Mouse (Mus musculus) hindbrain, embryonic 13.5 days (tissue): ENCODE data around the gene 4930402H24Rik. TPM values are rescaled to one million over a fixed set of nuclear protein-coding genes. Genes with fewer than 3 reads are reported as not detected.
"Not testable (repeated sequence)": the region's sequence is repeated elsewhere in the genome, so short reads cannot be mapped to it uniquely, and the experiment has no call there.

Source experiments
- ATAC-seq: fragments of 200-750 bp; cut with Nextera tagmentation; 2 replicates; pipeline ENCODE4 v1.8.0; 2017; ENCODE audit warnings: moderate TSS enrichment; ENCODE audit not compliant: low FRiP score
- H3K27ac ChIP-seq: fragments of 300-500 bp; sonication (generic); 2 replicates; pipeline ENCODE4 v1.5.1; 2015; ENCODE audit warnings: inconsistent platforms, mild to moderate bottlenecking, moderate library complexity
- H3K27me3 ChIP-seq: fragments of 300-500 bp; sonication (generic); 2 replicates; pipeline ENCODE4 v1.6.1; 2015; ENCODE audit warnings: mild to moderate bottlenecking, inconsistent platforms
- H3K36me3 ChIP-seq: fragments of 300-500 bp; sonication (generic); 2 replicates; pipeline ENCODE4 v1.6.1; 2015; ENCODE audit warnings: mild to moderate bottlenecking, inconsistent platforms
- H3K4me1 ChIP-seq: fragments of 300-500 bp; sonication (generic); replicated peaks from 2 replicates; pipeline ENCODE4 v1.6.1; 2015; ENCODE audit warnings: inconsistent platforms
- H3K4me2 ChIP-seq: fragments of 300-500 bp; sonication (generic); 2 replicates; pipeline ENCODE4 v1.6.1; 2015; ENCODE audit warnings: inconsistent platforms, mild to moderate bottlenecking, moderate library complexity
- H3K4me3 ChIP-seq: fragments of 300-500 bp; sonication (generic); 2 replicates; pipeline ENCODE4 v1.5.1; 2015; ENCODE audit warnings: mild to moderate bottlenecking, inconsistent platforms
- H3K9ac ChIP-seq: fragments of 300-500 bp; sonication (generic); 2 replicates; pipeline ENCODE4 v1.6.1; 2015; ENCODE audit warnings: mild to moderate bottlenecking, inconsistent platforms
- H3K9me3 ChIP-seq: fragments of 300-500 bp; sonication (generic); 2 replicates; pipeline ENCODE4 v1.6.1; 2016; ENCODE audit warnings: inconsistent platforms
- WGBS: fragments of 180-500 bp; shearing (Covaris S2); methylation state at CpG from one replicate; pipeline ENCODE4 v1.1.7; 2015; 5-methylcytosine and 5-hydroxymethylcytosine counted together
- polyA plus RNA-seq: library from polyadenylated mRNA; unstranded; fragments of >200 nt; fragmentation: Nextera tagmentation; extraction: Ambion mirVana; gene quantifications from 2 replicates; pipeline ENCODE4 v1.2.1, GENCODE M21; 2015

The 4930402H24Rik gene
- polyA plus RNA-seq, 1 experiment from 2014 or later: 96.1 TPM

DNA sequence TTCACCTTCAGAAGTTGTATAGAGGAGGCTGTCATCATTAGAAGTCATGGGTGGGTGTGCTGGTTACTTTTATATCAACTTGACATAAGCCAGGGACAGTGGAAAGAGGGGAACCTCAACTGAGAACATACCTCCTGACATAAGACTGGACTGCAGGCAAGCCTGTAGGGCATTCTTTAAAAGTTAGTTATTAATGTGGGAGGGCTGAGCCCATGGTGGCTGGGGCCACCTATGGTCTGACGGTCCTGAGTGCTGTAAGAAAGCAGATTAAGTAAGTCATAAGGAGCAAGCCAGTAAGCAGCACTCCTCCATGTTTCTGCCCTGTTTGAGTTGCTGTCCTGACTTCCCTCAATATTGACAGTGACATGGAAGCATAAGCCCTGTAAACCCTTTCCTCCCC is 77.5 kb downstream of the 4930402H24Rik start:
- peaks cover 40% of the 10 kb centered on the region for H3K36me3 ChIP-seq
- H3K9ac ChIP-seq: no peak overlapping the region
- H3K27ac ChIP-seq: no peak overlapping the region
- H3K9me3 ChIP-seq: no peaks in the 10 kb centered on the region
- peaks cover 14% of the 10 kb centered on the region for H3K4me1 ChIP-seq
- no peaks in the 10 kb centered on the region for H3K27me3 ChIP-seq
- 94% methylated on average over 1 of the region's 1 CpGs for WGBS
- ATAC-seq: no peak
- no peak overlapping the region for H3K4me2 ChIP-seq
- H3K4me3 ChIP-seq: no peak overlapping the region

DNA sequence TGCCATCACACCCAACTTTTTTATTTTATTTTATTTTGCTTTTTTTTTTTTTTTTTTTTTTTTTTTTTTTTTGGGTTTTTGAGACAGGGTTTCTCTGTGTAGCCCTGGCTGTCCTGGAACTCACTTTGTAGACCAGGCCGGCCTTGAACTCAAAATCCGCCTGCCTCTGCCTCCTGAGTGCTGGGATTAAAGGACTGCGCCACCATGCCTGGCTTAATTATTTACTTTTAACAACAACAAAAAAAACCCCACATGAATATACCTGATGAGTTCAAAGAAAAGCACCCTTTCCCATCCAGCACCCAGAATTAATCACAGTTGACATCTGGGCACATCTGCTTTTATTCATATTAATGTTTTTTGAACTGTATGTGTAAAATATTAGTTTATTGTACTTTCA is 78.1 kb downstream of the 4930402H24Rik start:
- not testable (repeated sequence) for H3K4me2 ChIP-seq, H3K27me3 ChIP-seq, H3K9me3 ChIP-seq, ATAC-seq, H3K4me3 ChIP-seq, H3K9ac ChIP-seq, H3K27ac ChIP-seq
- peaks cover 40% of the 10 kb centered on the region for H3K36me3 ChIP-seq
- H3K4me1 ChIP-seq: peaks cover 10% of the 10 kb centered on the region
- WGBS: 90% methylated on average over 3 of the region's 3 CpGs

DNA sequence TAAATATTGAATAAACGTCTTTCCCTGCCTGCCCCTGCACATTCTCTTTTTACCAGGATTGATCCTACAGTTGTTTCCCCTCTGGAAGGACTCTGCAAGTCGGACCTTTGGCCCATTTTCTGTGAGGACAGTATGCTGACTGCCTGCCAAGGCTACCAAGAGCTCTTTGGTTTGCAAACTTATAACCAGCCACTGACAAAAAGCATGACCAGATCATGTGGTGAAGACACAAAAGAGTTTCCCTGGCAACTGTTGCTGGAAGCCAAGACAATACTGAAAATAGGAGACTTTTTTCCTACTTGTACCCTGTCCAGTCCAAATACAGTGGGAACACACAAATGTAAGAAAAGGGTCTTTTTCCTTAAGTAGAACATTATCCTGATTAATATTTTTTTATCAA is 78.8 kb downstream of the 4930402H24Rik start:
- Histone ChIP-seq H3K27me3 (no peaks in the 10 kb centered on the region), H3K27ac (no peak overlapping the region), H3K4me3 (no peak overlapping the region), H3K36me3 (peaks cover 41% of the 10 kb centered on the region), H3K9me3 (no peaks in the 10 kb centered on the region), H3K4me1 (peaks cover 8% of the 10 kb centered on the region), H3K9ac (no peak overlapping the region), H3K4me2 (no peak overlapping the region)
- 21% methylated on average over 2 of the region's 2 CpGs for WGBS
- peak; percentile 74 for ATAC-seq

DNA sequence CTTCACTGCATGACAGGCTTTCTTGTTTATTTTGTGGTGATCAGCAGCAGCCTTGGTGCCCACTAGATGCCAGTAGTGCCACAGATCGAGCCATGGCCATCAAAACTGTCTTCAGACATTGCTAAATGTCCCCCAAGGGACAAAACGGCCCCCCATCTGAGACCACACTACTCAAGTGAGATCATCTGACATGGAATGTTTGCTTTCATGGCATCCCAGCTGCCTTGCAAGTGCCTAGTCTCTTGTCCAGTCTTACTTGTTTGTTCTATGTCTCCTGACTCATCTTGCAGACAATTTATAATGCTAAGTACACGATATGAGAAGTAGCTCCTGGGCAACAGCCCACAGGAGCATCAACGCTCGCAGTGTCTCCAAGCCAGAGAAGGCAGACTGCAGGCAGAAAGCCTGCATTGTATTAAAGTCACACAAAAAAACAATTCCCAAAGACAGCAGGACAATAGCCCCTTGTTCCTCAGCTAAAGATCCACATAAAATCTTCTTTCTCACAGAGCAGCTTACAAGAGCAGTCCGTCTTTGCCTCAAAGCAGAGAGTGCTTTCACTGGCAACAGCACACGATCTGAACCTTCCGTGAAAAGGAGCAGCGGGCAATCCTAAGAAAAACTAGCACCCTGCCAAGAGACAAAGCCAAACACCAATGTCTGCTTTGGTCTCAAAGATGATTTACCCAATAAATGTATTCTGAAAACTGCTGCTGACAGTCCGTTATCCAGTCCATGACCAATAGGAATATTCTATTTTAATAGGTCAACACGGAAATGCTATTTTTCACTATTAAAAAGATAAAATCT is 87.2 kb downstream of the 4930402H24Rik start:
- no peaks in the 10 kb centered on the region for H3K27me3 ChIP-seq
- no peak overlapping the region for H3K9ac ChIP-seq
- H3K4me1 ChIP-seq: peaks cover 6% of the 10 kb centered on the region
- H3K4me3 ChIP-seq: no peak overlapping the region
- H3K4me2 ChIP-seq: no peak overlapping the region
- peaks cover 68% of the 10 kb centered on the region for H3K36me3 ChIP-seq
- peak overlapping the region; percentile 69 for H3K27ac ChIP-seq
- peak; percentile 71 for ATAC-seq
- 20% methylated on average over 11 of the region's 11 CpGs for WGBS
- no peaks in the 10 kb centered on the region for H3K9me3 ChIP-seq

DNA sequence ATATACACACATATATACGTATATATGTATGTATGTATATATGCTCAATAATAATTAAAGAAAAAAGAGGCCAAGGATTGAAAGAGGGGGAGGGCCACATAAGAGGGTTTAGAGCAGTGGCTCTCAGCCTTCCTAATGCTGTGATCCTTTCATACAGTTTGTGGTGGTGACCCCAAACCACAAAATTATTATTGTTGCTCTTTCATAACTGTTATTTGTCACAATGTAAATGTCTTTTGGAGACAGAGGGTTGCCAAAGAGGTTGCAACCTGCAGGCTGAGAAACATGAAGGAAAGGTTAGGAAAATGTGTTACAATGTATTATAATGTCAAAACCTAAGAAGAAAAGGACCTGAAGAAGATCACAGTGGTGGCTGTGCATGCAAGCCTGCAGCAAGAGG is 88.3 kb downstream of the 4930402H24Rik start:
- no peak overlapping the region for H3K4me3 ChIP-seq
- no peak overlapping the region for H3K4me2 ChIP-seq
- H3K9me3 ChIP-seq: no peaks in the 10 kb centered on the region
- H3K36me3 ChIP-seq: peaks cover 80% of the 10 kb centered on the region
- no peaks in the 10 kb centered on the region for H3K27me3 ChIP-seq
- H3K4me1 ChIP-seq: peaks cover 6% of the 10 kb centered on the region
- H3K9ac ChIP-seq: no peak overlapping the region
- ATAC-seq: no peak
- no peak overlapping the region for H3K27ac ChIP-seq
- WGBS: 97% methylated on average over 1 of the region's 1 CpGs

DNA sequence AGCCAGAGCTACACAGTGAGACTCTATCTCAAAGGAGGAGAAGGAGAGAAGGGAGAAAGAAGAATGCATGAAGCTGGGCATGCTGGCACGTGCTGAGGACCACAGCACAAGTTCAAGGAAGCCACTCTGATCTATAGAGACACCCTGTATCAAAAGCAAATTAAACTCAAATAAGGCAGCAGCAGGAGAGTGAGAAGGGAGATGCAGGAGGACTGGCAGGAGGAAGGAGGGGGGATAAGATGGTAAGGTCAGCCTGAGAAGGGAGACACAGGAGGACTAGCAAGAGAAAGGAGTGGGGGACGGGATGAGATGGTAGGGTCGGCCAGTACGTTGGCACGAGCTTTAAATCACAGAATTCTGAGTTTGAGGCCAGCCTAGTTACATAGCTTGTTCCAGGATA is 90.0 kb downstream of the 4930402H24Rik start:
- ATAC-seq: no peak
- no peak overlapping the region for H3K27ac ChIP-seq
- H3K4me3 ChIP-seq: no peak overlapping the region
- H3K9ac ChIP-seq: no peak overlapping the region
- H3K4me1 ChIP-seq: peaks cover 6% of the 10 kb centered on the region
- 90% methylated on average over 5 of the region's 5 CpGs for WGBS
- H3K36me3 ChIP-seq: peaks cover 86% of the 10 kb centered on the region
- H3K4me2 ChIP-seq: no peak overlapping the region
- no peaks in the 10 kb centered on the region for H3K9me3 ChIP-seq
- no peaks in the 10 kb centered on the region for H3K27me3 ChIP-seq

DNA sequence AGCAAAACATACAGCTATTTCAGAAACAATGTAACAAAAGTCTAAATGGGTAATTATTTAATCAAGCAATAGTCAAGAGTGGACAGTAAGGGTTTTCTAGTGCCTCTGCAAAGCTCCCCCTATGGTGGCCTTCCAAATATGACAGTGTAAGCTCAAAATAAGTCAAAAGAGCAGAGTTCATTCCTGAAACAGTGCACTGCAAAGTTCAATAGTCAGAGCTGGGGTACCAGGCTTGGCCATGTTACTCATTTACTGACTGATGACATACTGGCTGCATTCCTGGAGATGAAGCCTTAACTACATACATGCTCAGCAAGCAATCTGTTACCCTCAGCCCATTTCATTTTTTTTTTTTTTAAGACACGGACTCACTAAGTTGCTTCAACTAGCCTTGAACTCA is 91.7 kb downstream of the 4930402H24Rik start:
- Histone ChIP-seq H3K4me1 (peaks cover 6% of the 10 kb centered on the region), H3K4me3 (no peak overlapping the region), H3K4me2 (no peak overlapping the region), H3K9ac (no peak overlapping the region), H3K27ac (no peak overlapping the region), H3K36me3 (peaks cover 83% of the 10 kb centered on the region), H3K27me3 (no peaks in the 10 kb centered on the region), H3K9me3 (no peaks in the 10 kb centered on the region)
- 97% methylated on average over 1 of the region's 1 CpGs for WGBS
- ATAC-seq: no peak

DNA sequence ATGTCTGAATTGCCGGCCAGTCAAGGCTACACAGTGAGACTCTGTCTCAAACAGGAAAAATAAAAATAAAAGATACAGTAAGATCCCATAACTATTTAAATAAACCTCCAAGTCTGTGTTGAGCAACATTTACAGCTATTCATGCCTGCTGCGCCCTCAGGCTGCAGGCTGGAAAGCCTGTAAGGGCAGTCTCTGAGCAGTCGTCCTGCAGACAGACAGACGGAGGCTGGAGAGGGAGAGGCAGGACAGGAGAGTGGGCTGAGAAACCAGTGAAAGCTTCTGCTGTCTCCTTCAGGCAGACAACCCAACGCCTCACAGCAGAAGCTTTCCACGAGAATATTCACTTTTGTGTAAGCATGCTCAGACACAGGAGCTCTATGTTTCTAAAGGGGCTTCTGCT is 92.5 kb downstream of the 4930402H24Rik start:
- ATAC-seq: no peak
- no peak overlapping the region for H3K4me3 ChIP-seq
- H3K4me2 ChIP-seq: no peak overlapping the region
- H3K27ac ChIP-seq: no peak overlapping the region
- H3K36me3 ChIP-seq: peaks cover 84% of the 10 kb centered on the region
- 88% methylated on average over 6 of the region's 6 CpGs for WGBS
- no peaks in the 10 kb centered on the region for H3K27me3 ChIP-seq
- peaks cover under 1% of the 10 kb centered on the region; the same call in 1 of the 2 replicates for H3K4me1 ChIP-seq
- H3K9ac ChIP-seq: no peak overlapping the region
- no peaks in the 10 kb centered on the region for H3K9me3 ChIP-seq

DNA sequence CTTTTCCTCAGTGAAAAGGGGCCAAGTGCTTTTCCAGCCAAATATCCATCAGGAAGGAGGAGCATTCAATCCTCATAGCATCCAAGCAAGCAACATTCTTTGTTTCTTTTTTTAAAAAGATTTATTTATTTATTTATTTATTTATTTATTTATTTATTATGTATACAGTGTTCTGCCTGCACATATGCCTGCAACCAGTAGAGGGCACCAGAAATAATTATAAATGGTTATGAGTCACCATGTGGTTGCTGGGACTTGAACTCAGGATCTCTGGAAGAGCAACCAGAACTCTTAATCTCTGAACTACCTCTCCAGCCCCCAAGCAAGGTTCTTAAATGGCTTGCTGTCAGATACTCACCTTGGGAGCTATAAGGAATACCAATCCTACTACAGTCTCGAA is 93.7 kb downstream of the 4930402H24Rik start:
- Histone ChIP-seq H3K9me3 (no peaks in the 10 kb centered on the region), H3K4me1 (no peaks in the 10 kb centered on the region), H3K4me2 (no peak overlapping the region), H3K27ac (no peak overlapping the region), H3K4me3 (no peak overlapping the region), H3K36me3 (peaks cover 90% of the 10 kb centered on the region), H3K27me3 (no peaks in the 10 kb centered on the region), H3K9ac (no peak overlapping the region)
- 94% methylated on average over 1 of the region's 1 CpGs for WGBS
- ATAC-seq: no peak

DNA sequence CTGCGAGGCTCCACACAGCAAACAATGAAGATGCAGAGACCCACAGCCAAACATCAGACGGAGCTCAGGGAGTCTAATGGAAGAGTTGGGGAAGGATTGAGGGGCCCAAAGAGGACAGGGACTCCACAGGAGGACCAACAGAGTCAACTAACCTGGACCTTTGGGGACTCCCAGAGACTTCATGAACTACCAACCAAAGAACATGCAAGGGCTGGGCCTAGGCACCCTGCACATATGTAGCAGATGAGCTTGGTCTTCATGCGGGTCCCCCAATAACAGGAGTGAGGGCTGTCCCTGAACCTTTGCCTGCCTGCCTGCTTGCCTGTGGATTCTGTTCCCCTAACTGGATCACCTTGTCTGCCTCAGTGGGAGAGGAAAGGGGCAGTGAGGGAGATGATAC is 101.1 kb downstream of the 4930402H24Rik start:
- Histone ChIP-seq H3K27me3 (no peaks in the 10 kb centered on the region), H3K36me3 (peaks cover 70% of the 10 kb centered on the region), H3K27ac (no peak overlapping the region), H3K4me2 (no peak overlapping the region), H3K9me3 (no peaks in the 10 kb centered on the region), H3K4me1 (no peaks in the 10 kb centered on the region), H3K4me3 (no peak overlapping the region), H3K9ac (no peak overlapping the region)
- no peak for ATAC-seq
- WGBS: 97% methylated on average over 3 of the region's 3 CpGs

DNA sequence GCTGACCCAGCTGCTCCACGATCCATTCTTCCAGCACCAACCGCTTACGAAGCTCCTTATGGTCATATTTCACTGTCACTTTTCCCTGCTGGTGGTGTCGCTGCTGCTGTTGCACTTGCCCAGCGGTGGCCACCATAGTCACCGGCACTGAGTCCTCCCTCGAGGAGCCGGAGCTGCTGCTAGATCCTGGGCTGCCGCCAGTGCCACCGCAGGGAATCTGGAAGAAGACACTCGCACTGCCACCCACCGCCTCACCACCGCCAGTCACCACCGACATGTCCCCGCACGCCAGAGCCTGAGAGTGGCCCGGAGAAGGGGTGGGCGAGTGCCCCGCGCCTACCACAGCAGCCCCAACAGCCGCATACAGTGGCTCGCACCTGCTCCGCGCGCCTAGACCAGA is 102.5 kb downstream of the 4930402H24Rik start:
- Histone ChIP-seq H3K4me2 (no peak overlapping the region), H3K27me3 (no peaks in the 10 kb centered on the region), H3K9ac (no peak overlapping the region), H3K4me1 (no peaks in the 10 kb centered on the region), H3K27ac (no peak overlapping the region), H3K4me3 (no peak overlapping the region), H3K9me3 (no peaks in the 10 kb centered on the region), H3K36me3 (peaks cover 56% of the 10 kb centered on the region)
- no peak for ATAC-seq
- WGBS: 61% methylated on average over 25 of the region's 25 CpGs

DNA sequence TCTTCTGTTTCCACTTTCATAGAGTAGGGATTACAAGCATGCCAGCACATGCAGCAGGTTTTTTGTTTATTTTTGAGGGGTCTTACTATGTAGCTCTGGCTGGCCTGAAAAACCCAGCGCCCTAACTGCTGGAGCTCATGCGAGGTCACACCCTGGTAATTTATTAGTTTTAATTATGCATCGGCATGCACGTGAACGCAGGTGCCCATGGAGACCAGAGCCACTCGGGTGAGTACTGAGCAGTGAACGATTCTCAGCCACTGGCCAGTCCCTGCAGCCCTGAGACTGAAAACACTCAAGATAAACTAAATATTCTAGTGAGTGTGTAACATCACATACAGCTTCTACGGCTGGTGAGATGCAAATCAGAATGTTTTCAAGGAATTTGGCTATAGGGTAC is 110.5 kb downstream of the 4930402H24Rik start:
- WGBS: 84% methylated on average over 8 of the region's 8 CpGs
- no peak for ATAC-seq
- Histone ChIP-seq H3K27ac (no peak overlapping the region), H3K4me1 (no peaks in the 10 kb centered on the region), H3K4me2 (no peak overlapping the region), H3K9me3 (no peaks in the 10 kb centered on the region), H3K4me3 (no peak overlapping the region), H3K36me3 (peaks cover 61% of the 10 kb centered on the region), H3K9ac (no peak overlapping the region), H3K27me3 (no peaks in the 10 kb centered on the region)

DNA sequence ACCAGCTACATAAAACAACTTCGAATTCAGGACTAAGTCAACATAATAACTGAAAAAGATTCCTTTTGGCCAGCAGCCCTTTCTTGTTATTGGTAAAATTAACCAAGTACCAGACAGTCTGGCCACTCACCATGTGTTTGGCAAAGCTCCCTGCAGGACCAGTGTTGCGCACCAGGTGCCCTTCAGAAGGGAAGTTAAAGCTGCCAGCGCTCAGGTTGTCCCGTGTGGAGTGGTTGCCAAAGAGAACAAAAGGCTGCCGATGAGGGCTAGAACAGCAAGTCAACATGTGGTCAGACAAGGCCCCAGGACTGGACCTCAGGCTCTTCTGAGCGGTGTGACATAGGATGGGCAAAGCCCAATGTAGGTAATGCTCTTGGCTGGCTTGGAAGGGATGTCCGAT is 114.5 kb downstream of the 4930402H24Rik start:
- Histone ChIP-seq H3K27ac (no peak overlapping the region), H3K9ac (no peak overlapping the region), H3K9me3 (no peaks in the 10 kb centered on the region), H3K27me3 (no peaks in the 10 kb centered on the region), H3K4me2 (no peak overlapping the region), H3K4me1 (no peaks in the 10 kb centered on the region), H3K36me3 (peaks cover 85% of the 10 kb centered on the region), H3K4me3 (no peak overlapping the region)
- ATAC-seq: no peak
- WGBS: 94% methylated on average over 7 of the region's 7 CpGs
